Mouse (Mus musculus): ENCODE measurements around the gene Wnt6.

The Wnt6 gene

GRCm38 (mm10) chr1:74771845-74771930 is at the start of gene Wnt6:
Gene Wnt6, plus strand, starts transcription at chr1:74771892.
- DNase-seq (ENCODE audit: low spot score) = no peak

GRCm38 (mm10) chr1:74723748-74724147 is 47.9 kb upstream of the Wnt6 start:
- DNase-seq (ENCODE audit: low spot score) = peak; percentile 35

GRCm38 (mm10) chr1:74726114-74726513 is 45.6 kb upstream of the Wnt6 start:
- no peak for DNase-seq (ENCODE audit: low spot score)

GRCm38 (mm10) chr1:74726674-74727073 is 45.0 kb upstream of the Wnt6 start:
- DNase-seq (ENCODE audit: low spot score) = no peak

GRCm38 (mm10) chr1:74728446-74728845 is 43.2 kb upstream of the Wnt6 start:
- DNase-seq (ENCODE audit: low spot score) = no peak

GRCm38 (mm10) chr1:74736977-74737376 is 34.7 kb upstream of the Wnt6 start:
- DNase-seq (ENCODE audit: low spot score) = no peak

GRCm38 (mm10) chr1:74737500-74737899 is 34.2 kb upstream of the Wnt6 start:
- no peak for DNase-seq (ENCODE audit: low spot score)

- DNase-seq (ENCODE audit: low spot score) = no peak
Measured at GRCm38 (mm10) chr1:74740846-74741245, 30.8 kb upstream of the Wnt6 start.

- DNase-seq (ENCODE audit: low spot score) = no peak
Measured at GRCm38 (mm10) chr1:74747335-74747734, 24.4 kb upstream of the Wnt6 start.

- DNase-seq (ENCODE audit: low spot score) = peak; percentile 76
Measured at GRCm38 (mm10) chr1:74748643-74749271, 22.9 kb upstream of the Wnt6 start, which contains the start of gene Prkag3. Gene Prkag3, minus strand, starts transcription at chr1:74749221.

- peak; percentile 34 for DNase-seq (ENCODE audit: low spot score)
Measured at GRCm38 (mm10) chr1:74749301-74749700, 22.4 kb upstream of the Wnt6 start.

- no peak for DNase-seq (ENCODE audit: low spot score)
Measured at GRCm38 (mm10) chr1:74750683-74751082, 21.0 kb upstream of the Wnt6 start.

GRCm38 (mm10) chr1:74752150-74752549 is 19.5 kb upstream of the Wnt6 start:
- DNase-seq (ENCODE audit: low spot score) = no peak

- no peak for DNase-seq (ENCODE audit: low spot score)
Measured at GRCm38 (mm10) chr1:74752833-74753232, 18.9 kb upstream of the Wnt6 start.

- DNase-seq (ENCODE audit: low spot score) = no peak
Measured at GRCm38 (mm10) chr1:74753266-74753974, 18.3 kb upstream of the Wnt6 start.

- DNase-seq (ENCODE audit: low spot score) = no peak
Measured at GRCm38 (mm10) chr1:74754175-74754785, 17.4 kb upstream of the Wnt6 start.

- peak; percentile 67 for DNase-seq (ENCODE audit: low spot score)
Measured at GRCm38 (mm10) chr1:74759773-74760172, 11.9 kb upstream of the Wnt6 start.

GRCm38 (mm10) chr1:74763081-74763480 is 8.6 kb upstream of the Wnt6 start:
- peak; percentile 93 for DNase-seq (ENCODE audit: low spot score)

GRCm38 (mm10) chr1:74770727-74771466 is 795 bp upstream of the Wnt6 start:
- peak; percentile 60 for DNase-seq (ENCODE audit: low spot score)

GRCm38 (mm10) chr1:74771467-74771844 is 236 bp upstream of the Wnt6 start:
- no peak for DNase-seq (ENCODE audit: low spot score)

GRCm38 (mm10) chr1:74771931-74772620 is 384 bp downstream of the Wnt6 start:
- DNase-seq (ENCODE audit: low spot score) = no peak

GRCm38 (mm10) chr1:74773136-74773535 is 1.4 kb downstream of the Wnt6 start:
- DNase-seq (ENCODE audit: low spot score) = peak; percentile 87

- DNase-seq (ENCODE audit: low spot score) = no peak
Measured at GRCm38 (mm10) chr1:74774062-74774461, 2.4 kb downstream of the Wnt6 start.

Data from embryo, embryonic 10 days (tissue).